Mouse (Mus musculus): ENCODE measurements around the gene Med9.

DNA sequence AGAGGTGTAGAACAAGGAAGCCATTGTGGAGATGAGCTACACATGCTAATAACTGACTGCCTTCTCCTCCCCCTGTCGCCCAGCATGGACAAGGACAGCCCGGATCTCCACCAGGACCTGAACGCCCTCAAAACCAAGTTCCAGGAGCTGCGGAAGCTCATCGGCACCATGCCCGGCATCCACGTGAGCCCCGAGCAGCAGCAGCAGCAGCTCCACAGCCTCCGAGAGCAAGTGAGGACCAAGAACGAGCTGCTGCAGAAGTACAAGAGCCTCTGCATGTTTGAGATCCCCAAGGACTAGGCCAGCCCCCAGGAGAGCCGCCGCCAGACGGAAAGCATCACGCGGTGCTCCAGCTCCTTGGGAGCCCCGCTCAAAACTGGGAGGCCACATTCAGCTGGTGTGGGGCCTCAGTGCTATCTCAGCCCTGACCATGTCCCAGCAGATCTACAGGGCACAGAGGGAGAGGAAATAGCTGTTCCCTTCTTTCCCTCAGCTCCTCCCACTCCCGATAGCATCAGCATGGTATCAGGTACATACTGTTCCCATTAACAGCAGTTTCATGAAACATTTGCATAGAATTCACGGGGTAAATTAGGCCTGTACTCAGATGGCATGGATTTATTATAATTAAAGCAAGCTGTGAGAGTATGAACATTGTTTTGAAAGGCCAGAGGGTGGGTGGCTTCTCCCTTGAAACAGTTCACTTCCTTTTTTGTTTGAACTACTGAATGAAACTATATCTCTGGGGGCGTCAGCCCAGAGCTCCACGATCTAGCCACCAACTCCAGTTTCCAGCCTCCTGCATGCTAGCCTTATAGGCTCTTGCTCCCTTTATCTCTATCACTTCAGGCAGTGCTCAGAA lies 12.7 kb downstream of the Med9 start:
- TF ChIP-seq CTCF (conservative IDR thresholded peaks at IDR 0.05; ENCODE audit: low read length) (no peak), POU5F1 (IDR thresholded peaks at IDR 0.05; ENCODE audit: borderline replicate concordance, low read length) (no peak), NANOG (IDR thresholded peaks at IDR 0.05; ENCODE audit: borderline replicate concordance, low read length) (no peak)

Measured in E14TG2a.4 (cell line).